Mouse (Mus musculus): ENCODE measurements around the gene Fam174a. TPM values are rescaled to one million over a fixed set of nuclear protein-coding genes. Genes with fewer than 3 reads are reported as not detected.
A peak's percentile ranks its signal among the peaks of the same experiment; 100 is the strongest.

Gene Fam174a
- total and polyA plus RNA-seq, 2 experiments from 2014 or later: 20.8 to 30.0 TPM

- Histone ChIP-seq H3K36me3 (ENCODE audit: insufficient read depth) (no peaks in the 10 kb centered on the region), H3K4me2 (ENCODE audit: low read depth) (no peak overlapping the region), H3K4me3 (ENCODE audit: low read depth, low read length) (no peak overlapping the region), H3K4me1 (ENCODE audit: insufficient read depth) (0 out of 2 replicates have a peak, but pooled peaks cover 4% of the 10 kb centered on the region), H3K9me3 (ENCODE audit: low read length) (no peaks in the 10 kb centered on the region), H3K9ac (no peak overlapping the region), H3K27ac (ENCODE audit: low read depth, low read length) (no peak overlapping the region), H3K27me3 (ENCODE audit: insufficient read depth, low read length) (no peaks in the 10 kb centered on the region)
- no peak for TF ChIP-seq CTCF (IDR thresholded peaks at IDR 0.05; ENCODE audit: low read depth)
- ATAC-seq: peak; percentile 27; the same call in 1 of the 2 replicates
- WGBS: 56% methylated on average over 6 of the region's 6 CpGs
- peak; percentile 69 for DNase-seq
Measured at GRCm38 (mm10) chr1:95315981-95316380, 2.6 kb downstream of the Fam174a start.

- H3K4me1 ChIP-seq (ENCODE audit: insufficient read depth): no peaks in the 10 kb centered on the region
- H3K9me3 ChIP-seq (ENCODE audit: low read length): no peaks in the 10 kb centered on the region
- H3K4me2 ChIP-seq (ENCODE audit: low read depth): no peak overlapping the region
- 90% methylated on average over 2 of the region's 2 CpGs for WGBS
- DNase-seq (no peak), ATAC-seq (no peak)
- H3K4me3 ChIP-seq (ENCODE audit: low read depth, low read length): no peak overlapping the region
- no peaks in the 10 kb centered on the region for H3K27me3 ChIP-seq (ENCODE audit: insufficient read depth, low read length)
- H3K27ac ChIP-seq (ENCODE audit: low read depth, low read length): no peak overlapping the region
- no peak for TF ChIP-seq CTCF (IDR thresholded peaks at IDR 0.05; ENCODE audit: low read depth)
- H3K9ac ChIP-seq: no peak overlapping the region
- peaks cover 8% of the 10 kb centered on the region for H3K36me3 ChIP-seq (ENCODE audit: insufficient read depth)
Measured at GRCm38 (mm10) chr1:95322219-95322618, 8.8 kb downstream of the Fam174a start.

GRCm38 (mm10) chr1:95323004-95323403 lies 9.6 kb downstream of the Fam174a start:
- WGBS: 88% methylated on average over 7 of the region's 7 CpGs
- ATAC-seq: no peak

GRCm38 (mm10) chr1:95326856-95327255 lies 13.4 kb downstream of the Fam174a start:
- Histone ChIP-seq H3K4me2 (ENCODE audit: low read depth) (no peak overlapping the region), H3K9ac (no peak overlapping the region), H3K9me3 (ENCODE audit: low read length) (no peaks in the 10 kb centered on the region), H3K27ac (ENCODE audit: low read depth, low read length) (no peak overlapping the region), H3K36me3 (ENCODE audit: insufficient read depth) (peaks cover 12% of the 10 kb centered on the region), H3K4me3 (ENCODE audit: low read depth, low read length) (no peak overlapping the region), H3K27me3 (ENCODE audit: insufficient read depth, low read length) (no peaks in the 10 kb centered on the region), H3K4me1 (ENCODE audit: insufficient read depth) (no peaks in the 10 kb centered on the region)
- ATAC-seq: no peak
- no peak for DNase-seq
- TF ChIP-seq CTCF (IDR thresholded peaks at IDR 0.05; ENCODE audit: low read depth): no peak

More at GRCm38 (mm10) chr1:95323004-95323403, 9.6 kb downstream of the Fam174a start:
- peaks cover 12% of the 10 kb centered on the region for H3K36me3 ChIP-seq (ENCODE audit: insufficient read depth)
- H3K9me3 ChIP-seq (ENCODE audit: low read length): no peaks in the 10 kb centered on the region
- no peak overlapping the region for H3K9ac ChIP-seq
- no peak for DNase-seq
- no peaks in the 10 kb centered on the region for H3K4me1 ChIP-seq (ENCODE audit: insufficient read depth)
- H3K27ac ChIP-seq (ENCODE audit: low read depth, low read length): no peak overlapping the region
- no peak overlapping the region for H3K4me3 ChIP-seq (ENCODE audit: low read depth, low read length)
- no peaks in the 10 kb centered on the region for H3K27me3 ChIP-seq (ENCODE audit: insufficient read depth, low read length)
- H3K4me2 ChIP-seq (ENCODE audit: low read depth): no peak overlapping the region
- no peak for TF ChIP-seq CTCF (IDR thresholded peaks at IDR 0.05; ENCODE audit: low read depth)

- Histone ChIP-seq H3K27me3 (ENCODE audit: insufficient read depth, low read length) (no peaks in the 10 kb centered on the region), H3K36me3 (ENCODE audit: insufficient read depth) (no peaks in the 10 kb centered on the region), H3K9ac (no peak overlapping the region), H3K9me3 (ENCODE audit: low read length) (no peaks in the 10 kb centered on the region), H3K4me2 (ENCODE audit: low read depth) (no peak overlapping the region), H3K4me3 (ENCODE audit: low read depth, low read length) (no peak overlapping the region), H3K4me1 (ENCODE audit: insufficient read depth) (no peaks in the 10 kb centered on the region), H3K27ac (ENCODE audit: low read depth, low read length) (no peak overlapping the region)
- no peak for ATAC-seq
- no peak for DNase-seq
- no peak for TF ChIP-seq CTCF (IDR thresholded peaks at IDR 0.05; ENCODE audit: low read depth)
Measured at GRCm38 (mm10) chr1:95339618-95340017, 26.2 kb downstream of the Fam174a start.

GRCm38 (mm10) chr1:95342242-95342641 lies 28.8 kb downstream of the Fam174a start:
- TF ChIP-seq CTCF (IDR thresholded peaks at IDR 0.05; ENCODE audit: low read depth): no peak
- peak; percentile 86 for ATAC-seq
- no peaks in the 10 kb centered on the region for H3K27me3 ChIP-seq (ENCODE audit: insufficient read depth, low read length)
- no peak overlapping the region for H3K4me3 ChIP-seq (ENCODE audit: low read depth, low read length)
- DNase-seq: peak; percentile 51
- H3K36me3 ChIP-seq (ENCODE audit: insufficient read depth): no peaks in the 10 kb centered on the region
- H3K9me3 ChIP-seq (ENCODE audit: low read length): no peaks in the 10 kb centered on the region
- H3K4me2 ChIP-seq (ENCODE audit: low read depth): no peak overlapping the region
- H3K9ac ChIP-seq: no peak overlapping the region
- no peaks in the 10 kb centered on the region for H3K4me1 ChIP-seq (ENCODE audit: insufficient read depth)
- no peak overlapping the region for H3K27ac ChIP-seq (ENCODE audit: low read depth, low read length)

- Histone ChIP-seq H3K36me3 (ENCODE audit: insufficient read depth) (no peaks in the 10 kb centered on the region), H3K4me2 (ENCODE audit: low read depth) (no peak overlapping the region), H3K9me3 (ENCODE audit: low read length) (no peaks in the 10 kb centered on the region), H3K4me3 (ENCODE audit: low read depth, low read length) (no peak overlapping the region), H3K4me1 (ENCODE audit: insufficient read depth) (no peaks in the 10 kb centered on the region), H3K27me3 (ENCODE audit: insufficient read depth, low read length) (no peaks in the 10 kb centered on the region), H3K27ac (ENCODE audit: low read depth, low read length) (no peak overlapping the region), H3K9ac (no peak overlapping the region)
- DNase-seq: peak; percentile 29
- peak; percentile 43; the same call in 1 of the 2 replicates for ATAC-seq
- WGBS: 34% methylated on average over 5 of the region's 5 CpGs
- no peak for TF ChIP-seq CTCF (IDR thresholded peaks at IDR 0.05; ENCODE audit: low read depth)
Measured at GRCm38 (mm10) chr1:95343585-95344485, 30.4 kb downstream of the Fam174a start.
